Mouse (Mus musculus) urinary bladder, postnatal 25 days (tissue): ENCODE data around the gene Fam155a.

Experiments used
- DNase-seq: peaks from one replicate; pipeline ENCODE4 v3.0.0; 2022; ENCODE audit warnings: low spot score

Gene Fam155a

DNA sequence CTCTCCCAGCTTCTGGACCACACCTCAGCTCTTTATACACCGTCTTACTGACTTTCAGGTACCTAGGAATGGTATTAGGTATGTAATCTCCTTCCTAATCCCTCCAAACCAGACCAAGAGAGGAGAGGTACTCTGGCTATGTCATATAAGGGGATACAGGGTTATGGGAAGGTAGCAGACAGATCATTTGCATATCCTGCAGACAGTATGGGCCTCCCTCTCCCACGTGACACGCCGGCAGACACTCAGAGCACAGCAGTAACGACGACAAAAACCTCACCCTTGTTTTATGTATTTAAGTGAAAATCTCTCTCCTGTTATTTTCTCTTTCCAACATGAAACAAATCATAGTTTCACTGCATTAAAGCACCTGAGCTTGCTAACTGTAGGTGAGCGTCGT lies 496.8 kb downstream of the Fam155a start:
- DNase-seq = no peak

DNA sequence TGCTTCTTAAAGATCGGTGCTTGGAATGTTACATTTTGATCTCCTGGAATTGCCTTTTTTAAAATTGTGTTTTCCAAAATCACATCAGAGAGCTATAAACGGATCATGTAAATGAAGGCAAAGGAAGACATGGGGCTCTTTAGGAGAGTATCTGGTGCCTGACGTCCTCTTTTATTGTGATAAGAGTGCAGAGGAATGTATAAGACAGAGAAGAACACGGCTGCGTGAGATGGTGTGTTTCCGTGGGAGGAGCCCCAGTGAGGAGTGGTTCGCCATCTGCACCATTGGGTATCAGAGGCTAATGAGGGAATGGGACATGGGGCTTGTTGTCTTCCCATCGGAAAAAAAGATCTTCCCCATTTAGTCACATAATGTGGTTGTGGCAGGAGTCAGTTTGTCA lies 506.6 kb downstream of the Fam155a start:
- DNase-seq = no peak

DNA sequence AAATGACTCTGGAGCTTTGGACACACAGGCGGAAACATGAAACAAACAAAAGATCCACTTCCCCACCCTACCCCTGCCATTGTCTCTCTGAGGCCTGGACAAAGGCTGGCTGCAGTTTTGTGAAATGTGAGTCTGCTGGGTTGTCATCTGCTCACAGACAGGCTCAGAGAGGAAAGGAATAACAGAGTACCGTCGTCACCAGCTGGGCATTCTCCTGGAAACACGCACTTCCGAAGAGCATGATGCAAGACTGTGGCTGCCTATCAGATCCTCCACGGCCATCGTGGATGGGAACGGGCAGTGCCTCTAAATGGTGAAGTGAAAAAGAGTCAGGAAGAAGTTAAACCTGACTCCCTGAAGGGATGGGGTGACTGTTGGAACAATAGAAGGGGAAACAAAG lies 509.4 kb downstream of the Fam155a start:
- DNase-seq = no peak

DNA sequence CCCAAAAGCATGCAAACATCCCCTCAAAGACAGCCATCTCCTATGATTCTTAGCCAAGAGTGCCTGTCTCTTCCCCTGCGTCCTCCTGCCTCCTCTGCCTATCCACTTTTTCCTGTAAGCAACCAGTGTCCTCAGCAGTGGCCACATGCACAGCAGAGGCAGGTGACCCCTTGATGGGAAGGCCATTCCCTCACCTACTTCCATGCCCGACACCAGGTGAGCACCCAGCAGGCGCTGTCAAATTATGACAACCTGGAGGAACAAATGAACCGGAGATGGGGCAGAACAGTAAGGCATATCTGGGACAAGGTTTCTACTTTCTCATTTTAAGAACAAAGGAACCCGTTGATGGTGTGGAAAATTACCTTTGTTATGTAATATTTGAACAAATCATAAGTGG lies 515.6 kb downstream of the Fam155a start:
- no peak for DNase-seq

DNA sequence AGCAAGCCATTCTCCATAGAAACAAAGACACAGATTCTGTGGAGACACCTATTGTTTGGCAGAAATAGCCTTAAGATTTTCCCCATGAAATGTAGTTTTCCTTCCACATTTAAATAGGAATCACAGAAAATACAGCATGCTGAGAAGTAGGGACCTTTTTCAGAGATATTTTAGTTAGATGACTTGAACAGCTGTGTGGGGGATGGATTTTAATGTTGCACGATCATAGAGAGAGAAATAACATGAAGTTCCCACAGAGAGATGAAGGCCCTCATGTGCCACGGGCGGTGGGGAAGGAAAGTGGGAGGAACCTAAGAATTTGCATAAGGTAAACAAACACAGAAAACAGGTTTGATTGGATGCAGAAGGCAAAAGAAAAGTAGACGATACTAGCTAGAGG lies 518.0 kb downstream of the Fam155a start:
- no peak for DNase-seq

DNA sequence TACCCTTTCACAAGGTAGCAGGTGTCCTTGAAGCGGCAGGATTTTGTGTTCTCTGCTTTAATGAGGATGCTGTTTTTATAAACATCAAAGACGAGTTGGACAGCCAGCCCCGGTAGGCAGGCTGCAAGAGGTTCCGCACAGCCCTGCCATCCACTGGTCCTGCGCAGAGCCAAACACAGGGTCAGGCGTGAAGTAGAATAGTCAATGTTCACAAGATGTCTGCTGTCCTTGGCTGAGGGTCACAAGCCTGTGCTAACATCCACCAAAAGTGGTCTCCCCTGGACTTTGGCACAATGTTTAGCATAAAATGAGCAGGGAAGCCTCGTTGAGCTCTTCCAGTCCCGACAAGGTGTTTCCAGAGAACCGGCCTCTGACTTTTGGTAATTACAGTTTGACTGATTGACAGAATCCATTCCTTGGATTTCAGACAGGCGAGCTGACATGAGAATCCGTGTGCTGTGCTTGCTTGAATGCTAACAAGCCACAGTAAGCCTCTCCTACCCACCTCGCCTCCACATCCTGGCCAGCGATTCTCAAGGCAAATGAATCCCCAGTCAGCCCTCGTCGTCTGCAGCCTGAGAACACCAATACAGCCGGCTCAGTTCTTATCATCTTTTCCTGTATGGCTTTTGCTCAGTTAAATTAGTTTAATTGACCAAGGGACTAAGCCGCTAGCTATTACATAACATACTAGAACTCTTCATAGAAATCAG lies 522.7 kb downstream of the Fam155a start:
- no peak for DNase-seq

DNA sequence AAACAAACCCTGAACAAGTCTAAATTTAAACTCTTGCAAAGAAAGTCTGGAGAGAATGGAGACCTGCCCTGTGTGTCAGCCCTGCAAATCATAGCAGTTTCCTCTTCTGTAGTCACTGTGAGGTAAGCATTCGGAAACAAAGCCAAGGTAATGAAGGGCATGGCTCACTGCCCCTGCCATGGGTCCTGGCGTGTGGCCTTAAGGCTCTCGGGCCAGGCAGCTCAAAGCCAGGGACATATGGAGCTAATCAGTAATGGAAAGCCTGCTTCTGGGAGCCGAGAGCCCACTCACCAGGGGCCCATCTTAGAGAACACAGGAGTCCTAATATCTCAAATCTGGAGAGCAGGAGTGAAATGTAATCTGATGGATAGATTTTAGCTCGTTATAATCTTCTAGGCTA lies 525.0 kb downstream of the Fam155a start:
- no peak for DNase-seq

DNA sequence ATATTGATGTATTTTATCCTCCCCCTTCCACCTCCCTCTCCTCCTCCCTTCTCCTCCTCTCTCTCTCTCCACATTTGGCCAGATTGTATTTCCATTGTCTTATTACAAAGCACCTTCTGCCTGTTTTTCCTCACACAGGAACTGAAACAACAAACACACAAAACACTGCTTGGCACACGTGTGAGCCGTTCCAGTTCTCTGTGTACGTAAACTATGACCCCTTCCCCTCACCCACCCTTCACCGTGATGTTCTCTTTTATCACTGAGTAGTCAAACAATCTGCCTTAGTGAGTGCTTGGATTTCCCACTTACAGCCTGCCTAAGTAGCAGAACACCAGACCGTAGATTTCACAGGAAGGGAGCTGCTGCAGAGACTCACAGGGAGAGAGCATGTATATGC lies 530.0 kb downstream of the Fam155a start:
- DNase-seq = no peak

DNA sequence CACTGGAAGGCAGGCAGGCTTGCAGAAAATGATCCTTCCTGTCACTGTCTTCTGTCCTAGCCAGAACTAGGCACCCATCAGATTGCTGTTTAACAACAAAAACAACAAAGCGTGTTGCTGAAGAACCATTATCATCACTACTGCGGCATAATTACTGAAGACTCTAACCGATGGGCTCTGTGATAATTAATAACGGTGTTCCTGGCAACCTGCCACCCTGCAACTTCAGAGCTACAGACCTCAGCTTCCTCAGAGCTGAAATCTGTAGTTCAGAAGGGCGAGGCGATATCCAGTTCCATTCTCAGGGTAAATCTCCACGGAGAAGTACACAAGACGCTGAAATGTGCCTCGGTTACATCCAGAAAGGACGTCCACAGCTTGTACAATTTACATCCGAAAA lies 531.2 kb downstream of the Fam155a start:
- DNase-seq = no peak

DNA sequence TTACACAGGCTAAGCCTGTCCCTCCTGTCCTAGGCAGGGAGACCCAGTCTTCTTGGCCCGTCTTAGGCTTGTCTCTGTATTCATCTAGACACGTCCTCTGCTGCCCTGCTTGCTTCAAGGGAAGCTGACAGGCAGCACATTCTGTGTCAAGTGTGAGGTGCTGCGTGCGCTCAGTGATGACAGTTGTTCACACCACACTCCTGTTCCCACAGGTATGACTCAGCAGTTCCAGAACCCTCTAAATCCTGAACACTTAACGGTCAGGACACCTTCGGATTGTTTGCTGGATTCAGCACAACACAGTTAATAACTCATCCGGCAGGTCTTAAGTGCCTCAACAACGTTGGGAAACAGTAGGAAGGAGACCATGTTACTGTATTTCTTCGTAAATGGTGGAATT lies 532.0 kb downstream of the Fam155a start:
- no peak for DNase-seq

DNA sequence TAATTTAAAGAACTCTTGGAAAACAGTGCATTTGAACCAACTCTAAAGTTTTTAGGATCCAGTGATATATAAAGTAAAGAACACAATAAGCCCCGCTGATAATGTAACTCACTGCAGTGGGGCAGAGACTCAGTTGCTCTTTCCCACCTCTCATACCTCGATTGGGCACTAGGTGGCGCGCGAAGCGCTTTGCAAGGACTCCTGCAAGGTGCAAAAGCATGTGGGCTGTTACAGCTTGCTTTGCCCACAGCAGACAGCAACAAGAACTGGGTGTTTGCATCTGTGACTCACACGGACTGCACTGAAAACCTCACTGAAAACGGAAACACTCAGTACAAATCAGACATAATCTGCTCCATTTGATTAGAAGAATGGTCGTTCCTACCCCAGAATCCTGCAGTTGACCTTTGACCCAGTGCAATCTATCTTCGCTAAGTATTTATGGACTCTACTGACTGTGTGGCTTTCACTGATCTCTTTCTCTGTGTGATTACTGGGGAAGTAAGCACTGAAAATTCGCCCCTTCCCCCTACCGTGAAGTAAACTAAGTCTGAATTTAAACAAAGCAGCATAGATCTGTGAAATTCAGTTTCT lies 537.5 kb downstream of the Fam155a start:
- DNase-seq = peak; percentile 90

DNA sequence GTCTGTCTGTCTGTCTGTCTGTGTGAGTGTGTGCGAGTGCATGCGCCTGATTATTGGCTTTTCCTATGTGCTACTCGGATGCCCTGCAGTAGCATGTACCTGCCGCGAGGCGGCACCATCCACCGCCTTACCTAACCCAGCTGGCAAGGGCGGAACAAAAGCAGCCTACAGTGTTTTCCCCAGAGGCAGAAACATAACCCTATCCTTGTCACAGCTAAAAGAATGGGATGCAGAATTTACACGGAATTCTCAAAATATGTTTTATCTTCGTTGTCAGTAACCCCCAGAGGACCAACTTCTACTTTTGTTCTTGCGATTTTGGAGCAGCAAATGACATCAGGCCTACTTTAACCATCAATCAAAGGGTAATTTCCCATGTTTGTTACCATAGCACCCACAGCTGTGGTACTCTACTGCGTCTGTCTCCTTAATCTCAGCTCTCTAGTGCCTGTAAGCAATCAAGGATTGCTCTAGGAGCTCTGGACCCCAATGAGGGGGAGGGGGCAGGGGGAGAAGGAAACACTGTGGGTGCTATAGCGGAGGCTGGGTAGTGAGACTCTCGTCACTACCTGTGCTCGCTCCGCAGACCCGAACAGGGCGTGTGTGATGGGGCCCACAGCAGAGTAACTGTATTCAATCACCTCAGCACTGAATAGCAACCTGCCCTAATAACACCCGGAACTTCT lies 543.0 kb downstream of the Fam155a start:
- DNase-seq = peak; percentile 28

DNA sequence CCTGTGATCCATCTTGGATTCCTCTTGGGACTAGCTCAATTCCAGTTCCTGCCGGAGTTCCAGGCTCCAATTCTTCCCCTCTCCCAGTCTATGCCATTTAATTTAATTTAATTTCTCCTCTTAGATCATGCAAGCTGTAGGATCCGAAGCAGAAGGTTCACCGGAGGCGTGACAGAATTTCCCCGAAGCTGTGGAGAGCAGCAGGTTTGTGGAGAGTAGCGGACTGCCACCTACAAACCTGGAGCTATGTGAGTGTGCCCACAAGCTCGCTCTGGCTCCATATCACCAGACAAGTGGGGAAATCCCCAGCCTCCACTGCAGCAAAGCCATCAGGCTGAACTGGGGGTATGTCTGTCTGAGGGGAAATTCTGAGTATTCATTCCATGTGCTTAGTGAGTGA lies 544.2 kb downstream of the Fam155a start:
- no peak for DNase-seq

DNA sequence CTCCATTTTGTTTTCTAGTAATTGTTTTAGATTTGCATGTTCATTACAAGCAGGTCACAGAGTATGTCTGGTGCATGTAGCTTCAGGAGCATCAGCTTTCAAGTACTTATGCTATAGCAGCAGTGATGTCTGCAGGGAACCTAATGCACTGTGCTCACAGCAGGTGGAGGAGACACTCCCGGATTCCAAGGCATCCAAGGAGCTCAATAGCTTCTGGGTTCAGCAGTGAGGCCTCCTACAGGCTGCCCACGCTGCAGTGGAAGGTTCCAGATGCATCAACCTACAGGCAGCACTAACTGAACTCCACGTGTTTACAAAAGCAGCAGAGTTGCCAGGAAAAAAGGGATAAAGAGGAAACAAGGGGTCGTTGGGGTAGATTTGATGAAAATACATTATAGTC lies 559.2 kb downstream of the Fam155a start:
- DNase-seq = no peak

DNA sequence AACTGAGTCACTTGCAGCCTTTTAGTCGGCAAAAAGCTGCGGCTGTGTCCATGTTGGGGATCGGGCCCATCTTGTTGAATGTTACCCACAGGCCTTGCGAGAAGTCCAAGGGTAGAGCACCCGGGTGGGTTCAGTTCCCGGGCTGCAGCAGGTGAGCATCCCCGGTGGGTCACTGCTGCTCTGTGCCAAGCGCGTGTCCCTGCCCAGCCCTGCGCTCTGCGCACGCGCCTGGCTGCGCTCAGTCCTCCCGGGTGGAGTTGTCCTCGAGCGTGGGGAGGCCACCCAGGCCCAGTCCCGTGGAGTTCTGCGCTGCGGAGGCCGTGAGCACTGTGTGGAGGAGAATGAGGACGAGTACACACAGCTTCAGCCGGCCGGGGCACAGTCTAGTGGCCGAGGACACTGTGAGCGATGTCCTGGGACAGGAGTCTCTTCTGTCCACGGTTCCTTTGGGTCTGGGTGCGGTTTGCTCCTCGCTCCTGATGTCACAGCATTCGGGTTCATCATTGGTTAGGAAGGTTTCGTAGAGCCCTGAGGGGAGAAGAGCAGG lies 563.4 kb downstream of the Fam155a start:
- no peak for DNase-seq

DNA sequence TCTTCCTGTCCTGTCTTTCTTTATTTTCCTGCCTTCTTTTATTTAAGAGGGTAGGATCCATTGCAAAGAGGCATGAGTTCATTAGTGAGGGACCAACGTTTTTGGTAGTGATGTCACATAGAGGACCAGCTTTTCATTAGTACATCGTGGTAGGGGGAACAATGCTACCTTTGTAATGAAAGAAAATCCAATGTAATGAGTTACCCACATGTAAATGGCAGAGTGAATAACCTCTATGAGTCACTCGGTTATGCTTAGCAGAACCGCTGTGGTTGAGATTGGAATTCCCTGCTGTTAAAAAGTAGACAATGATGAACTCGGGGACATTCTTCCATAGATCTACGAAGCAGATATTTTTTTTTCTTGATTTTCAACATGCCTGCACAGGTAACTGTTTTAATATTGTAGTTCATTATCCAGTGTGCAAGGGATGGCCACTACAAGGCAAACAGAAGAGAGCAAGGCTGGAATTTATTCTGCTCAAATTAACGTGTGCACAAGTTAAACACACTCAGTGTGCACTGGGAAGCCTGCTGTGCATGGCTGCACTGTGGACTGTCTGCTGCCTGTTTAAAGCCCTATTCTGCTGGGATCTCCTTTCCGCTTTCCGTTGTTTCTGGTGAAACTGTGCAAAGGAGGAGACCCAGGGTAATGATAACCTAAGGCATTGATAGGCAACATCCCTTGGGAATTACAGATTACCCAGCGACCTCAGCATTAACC lies 566.5 kb downstream of the Fam155a start:
- DNase-seq = no peak

DNA sequence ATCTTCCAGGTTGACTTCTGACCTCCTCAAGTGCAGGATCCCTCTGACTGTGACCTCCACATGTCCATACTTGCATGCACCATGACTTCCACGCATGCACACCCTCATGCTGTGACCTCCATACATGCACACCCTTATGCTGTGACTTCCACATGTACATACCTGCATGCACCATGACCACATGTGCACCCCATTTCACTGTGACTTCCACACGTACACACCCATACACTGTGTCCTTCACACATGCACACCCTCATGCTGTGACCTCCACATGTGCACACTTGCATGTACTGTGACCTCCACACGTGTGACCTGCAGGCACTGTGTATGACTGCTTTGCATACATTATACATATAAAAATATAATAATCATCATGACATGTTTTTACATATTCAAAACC lies 570.9 kb downstream of the Fam155a start:
- DNase-seq = no peak

DNA sequence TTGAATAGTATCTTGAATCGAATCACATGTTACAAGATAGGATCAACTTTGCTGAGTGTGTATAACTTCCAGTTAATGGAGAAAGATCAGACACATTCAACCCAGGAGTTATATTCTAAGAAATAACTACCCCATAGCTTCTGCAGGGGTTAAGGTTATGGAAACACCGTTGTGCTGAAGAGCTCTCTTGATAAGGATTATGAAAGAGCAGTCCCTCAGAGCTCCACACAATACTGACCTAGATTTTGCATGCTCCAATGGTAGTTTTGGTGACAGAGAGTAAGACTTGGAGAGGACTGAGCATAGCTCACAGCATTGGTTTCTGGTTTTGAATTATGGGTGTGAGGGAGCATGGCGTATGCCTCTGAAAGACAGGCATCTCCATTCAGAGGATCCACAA lies 579.3 kb downstream of the Fam155a start:
- no peak for DNase-seq

DNA sequence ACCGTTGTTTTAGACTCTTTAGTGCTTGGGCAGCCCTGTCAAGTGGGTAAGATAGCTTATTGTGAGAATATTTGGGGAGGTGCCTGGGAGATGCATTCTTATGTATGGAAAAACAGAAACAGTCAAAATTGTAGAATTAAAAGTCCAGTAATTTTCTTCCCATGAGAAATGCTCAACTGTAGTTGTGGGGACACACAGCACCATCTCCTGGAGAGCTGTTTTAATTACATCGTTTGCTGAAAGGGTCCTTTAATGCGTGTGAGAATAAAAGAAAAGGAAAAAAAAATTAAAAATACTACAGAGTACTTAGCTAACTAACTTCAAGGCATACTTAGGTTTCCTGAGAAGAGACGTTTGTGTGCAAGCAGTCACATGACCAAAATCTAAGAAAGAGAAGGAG lies 582.3 kb downstream of the Fam155a start:
- DNase-seq = no peak

DNA sequence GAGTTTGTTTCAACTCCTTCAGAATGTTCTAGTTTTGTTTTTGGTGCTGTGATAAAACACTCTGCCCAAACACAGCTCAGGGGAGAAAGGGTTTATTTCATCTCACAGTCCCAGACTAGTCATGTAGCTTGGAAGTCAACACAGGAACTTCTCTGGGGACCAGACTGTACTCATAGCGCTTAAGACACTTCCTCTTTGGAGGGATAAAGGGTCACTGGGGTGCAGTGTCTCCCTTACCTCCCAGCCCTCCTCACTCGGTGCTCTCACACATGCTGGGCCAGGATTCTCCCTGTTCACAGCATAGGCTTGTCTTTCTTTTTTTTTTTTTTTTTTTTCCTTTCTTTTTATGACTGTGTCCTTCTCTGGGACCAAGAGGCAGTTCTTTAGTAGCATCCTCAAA lies 585.8 kb downstream of the Fam155a start:
- DNase-seq = no peak

DNA sequence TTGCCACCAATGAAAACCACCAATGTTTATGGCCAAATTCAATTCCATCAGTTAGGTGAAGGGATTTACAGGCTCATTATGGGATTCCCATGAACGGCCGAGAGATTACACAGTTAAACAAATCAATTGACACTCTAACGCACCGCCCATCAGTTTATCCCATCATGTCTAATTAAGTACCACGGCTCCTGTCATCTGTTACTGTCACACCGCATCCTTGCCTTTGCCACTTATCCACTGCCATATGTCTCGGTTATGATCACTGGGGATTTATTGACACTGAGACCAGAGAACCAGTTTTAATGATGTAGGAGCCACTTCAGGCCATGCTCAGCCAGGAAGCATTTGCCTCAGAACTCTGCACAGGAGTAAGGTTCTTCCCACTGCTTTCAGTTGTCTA lies 588.5 kb downstream of the Fam155a start:
- no peak for DNase-seq

DNA sequence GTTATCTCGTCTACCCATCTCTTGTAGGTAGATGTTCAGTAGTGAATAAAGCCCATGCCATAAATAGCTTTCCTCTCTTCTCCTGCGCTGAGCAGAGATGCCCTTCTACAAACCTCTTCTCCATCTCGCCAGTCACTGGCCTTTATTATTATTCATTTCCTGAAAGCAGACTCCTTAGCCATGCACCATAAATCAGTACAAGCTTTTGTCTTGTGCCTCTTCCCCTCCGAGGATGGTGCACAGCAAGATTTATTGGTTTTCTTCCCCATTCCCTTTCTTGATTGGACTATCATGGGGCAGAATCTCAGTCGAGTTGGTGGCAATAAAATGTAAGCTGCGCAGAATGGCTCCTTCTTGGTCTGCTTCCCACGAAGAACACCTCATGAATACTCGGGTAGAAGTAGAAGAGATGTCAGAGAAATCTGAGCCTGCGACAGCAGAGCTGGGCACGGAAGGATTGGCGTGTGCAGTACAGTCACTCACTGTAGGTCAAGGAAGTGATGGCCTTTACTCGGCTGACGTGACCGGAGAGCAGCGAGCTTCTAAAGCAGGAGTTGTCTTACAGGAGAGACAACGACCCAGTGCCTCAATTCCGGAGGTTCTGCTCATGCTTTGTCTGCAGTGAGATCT lies 590.2 kb downstream of the Fam155a start:
- DNase-seq = no peak
